Mouse (Mus musculus): ENCODE results near the gene Ebf1. TPM values are rescaled to one million over a fixed set of nuclear protein-coding genes. Genes with fewer than 3 reads are reported as not detected.

Ebf1 gene
- polyA plus RNA-seq, 1 experiment, result not detected

DNA sequence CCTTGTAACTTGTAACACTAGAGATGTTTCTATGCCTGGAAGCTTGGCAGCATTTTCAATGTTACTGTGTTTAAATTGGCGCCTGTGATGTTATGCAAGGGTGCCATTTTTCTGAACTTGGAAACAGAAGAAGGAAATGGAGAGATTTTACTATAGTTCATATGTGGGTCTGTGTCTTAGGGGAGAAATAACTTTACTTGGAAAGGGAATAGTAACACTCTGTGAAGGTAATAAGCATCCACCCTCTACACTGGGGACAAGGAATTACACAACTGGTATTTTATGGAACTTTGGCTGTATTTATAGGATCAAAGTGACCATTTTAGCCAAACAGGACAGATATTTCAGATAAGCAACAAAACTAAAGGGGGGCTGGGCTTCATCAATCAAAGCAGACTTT, 278.8 kb downstream of the Ebf1 start:
- TF ChIP-seq GATA1 (IDR thresholded peaks at IDR 0.05; ENCODE audit: low read length) (no peak), TAL1 (IDR thresholded peaks at IDR 0.05; ENCODE audit: low read length) (no peak)
- Histone ChIP-seq H3K36me3 (ENCODE audit: control insufficient read depth) (no peaks in the 10 kb centered on the region), H3K4me1 (ENCODE audit: control insufficient read depth) (peaks cover 6% of the 10 kb centered on the region), H3K4me3 (replicated peaks) (no peak overlapping the region), H3K27me3 (ENCODE audit: control insufficient read depth) (no peaks in the 10 kb centered on the region), H3K9me3 (ENCODE audit: control insufficient read depth, low read length) (no peaks in the 10 kb centered on the region)

DNA sequence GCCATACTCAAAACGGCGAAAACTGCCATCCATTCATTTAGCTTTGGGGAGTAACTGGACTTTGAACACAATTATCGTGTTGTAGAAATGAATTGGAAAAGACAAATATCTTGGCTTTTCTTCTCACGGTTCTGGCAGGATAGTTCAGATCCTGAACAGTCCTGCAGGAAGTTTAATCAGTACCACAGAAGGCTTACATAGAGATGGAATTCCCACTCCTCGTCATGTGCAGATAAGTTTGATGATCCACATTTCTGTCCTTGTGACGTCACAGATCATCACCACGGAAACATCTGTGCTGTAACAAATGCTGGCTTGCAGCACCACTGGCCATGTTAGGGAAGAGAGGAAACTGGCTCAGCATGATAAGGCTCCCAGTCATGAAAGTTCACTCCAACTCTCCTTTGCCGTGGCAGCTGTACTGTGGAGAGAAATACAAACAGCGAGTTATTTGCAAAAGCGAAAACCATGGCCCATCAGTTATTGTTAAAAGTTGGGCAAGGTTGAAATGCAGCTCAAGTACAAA, 280.1 kb downstream of the Ebf1 start:
- H3K4me1 ChIP-seq (ENCODE audit: control insufficient read depth), result peaks cover 6% of the 10 kb centered on the region
- no peaks in the 10 kb centered on the region for H3K36me3 ChIP-seq (ENCODE audit: control insufficient read depth)
- TF ChIP-seq GATA1 (IDR thresholded peaks at IDR 0.05; ENCODE audit: low read length), result no peak
- no peak for TF ChIP-seq TAL1 (IDR thresholded peaks at IDR 0.05; ENCODE audit: low read length)
- no peaks in the 10 kb centered on the region for H3K9me3 ChIP-seq (ENCODE audit: control insufficient read depth, low read length)
- H3K27me3 ChIP-seq (ENCODE audit: control insufficient read depth), result no peaks in the 10 kb centered on the region
- no peak overlapping the region for H3K4me3 ChIP-seq (replicated peaks)

DNA sequence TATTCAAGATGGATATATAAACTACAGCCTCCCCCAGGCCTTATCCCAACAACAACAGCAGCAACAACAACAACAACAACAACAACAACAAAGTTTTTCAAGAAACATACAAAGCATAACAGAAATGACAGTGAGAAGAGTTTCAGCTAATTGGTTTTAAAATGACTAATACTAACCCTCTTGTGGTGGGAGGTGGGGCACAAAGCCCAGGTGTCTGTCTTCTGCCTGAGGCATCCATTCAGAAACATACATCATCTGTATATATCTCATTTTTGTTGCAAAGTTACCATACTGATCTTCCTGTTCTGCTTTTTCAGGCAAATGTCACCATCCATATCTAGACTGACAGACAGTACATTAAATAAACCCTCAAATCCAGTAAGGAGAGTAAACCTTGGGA, 282.4 kb downstream of the Ebf1 start:
- no peaks in the 10 kb centered on the region for H3K36me3 ChIP-seq (ENCODE audit: control insufficient read depth)
- H3K4me1 ChIP-seq (ENCODE audit: control insufficient read depth), result no peaks in the 10 kb centered on the region
- no peaks in the 10 kb centered on the region for H3K27me3 ChIP-seq (ENCODE audit: control insufficient read depth)
- no peak overlapping the region for H3K4me3 ChIP-seq (replicated peaks)
- TF ChIP-seq GATA1 (IDR thresholded peaks at IDR 0.05; ENCODE audit: low read length) (no peak), TAL1 (IDR thresholded peaks at IDR 0.05; ENCODE audit: low read length) (no peak)
- no peaks in the 10 kb centered on the region for H3K9me3 ChIP-seq (ENCODE audit: control insufficient read depth, low read length)

DNA sequence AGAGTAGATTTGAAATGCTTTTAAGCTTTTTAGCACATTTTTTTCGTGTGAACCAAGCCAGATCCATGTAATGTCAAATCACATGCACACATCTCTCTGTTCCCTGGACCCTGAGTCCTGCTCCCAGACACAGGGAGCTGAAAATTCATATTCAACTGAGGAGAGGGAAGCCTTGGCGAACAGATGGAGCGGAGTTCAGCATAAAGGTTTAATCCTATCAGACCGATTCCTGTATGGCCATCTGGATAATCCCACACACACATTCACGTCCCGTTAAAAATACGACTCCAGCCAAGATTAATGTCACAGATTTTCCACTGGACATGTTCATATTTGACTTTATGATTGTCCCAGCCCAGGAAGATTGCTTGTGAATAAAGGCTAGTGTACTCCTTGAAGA, 282.8 kb downstream of the Ebf1 start:
- Histone ChIP-seq H3K4me3 (replicated peaks) (no peak overlapping the region), H3K27me3 (ENCODE audit: control insufficient read depth) (no peaks in the 10 kb centered on the region)
- TF ChIP-seq TAL1 (IDR thresholded peaks at IDR 0.05; ENCODE audit: low read length) (no peak), GATA1 (IDR thresholded peaks at IDR 0.05; ENCODE audit: low read length) (no peak)

DNA sequence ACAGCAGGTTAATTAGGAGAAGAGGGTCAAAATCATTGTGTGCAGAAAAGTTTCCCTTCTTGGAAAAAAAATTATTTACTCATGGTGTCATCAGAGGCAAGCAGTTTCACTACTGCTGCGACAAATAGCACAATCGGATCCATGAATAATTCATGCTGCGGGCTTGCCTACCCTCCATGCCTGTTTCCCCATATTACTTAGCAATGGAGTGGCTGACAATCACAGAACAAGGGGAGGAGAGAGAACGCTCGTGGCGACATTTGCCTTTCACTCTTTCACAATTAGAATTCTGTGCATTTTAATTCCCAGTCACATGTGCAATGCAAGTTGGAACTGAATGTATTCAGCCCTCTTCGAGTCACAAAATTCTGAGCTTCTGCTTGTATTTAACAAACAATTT, 283.4 kb downstream of the Ebf1 start:
- Histone ChIP-seq H3K36me3 (ENCODE audit: control insufficient read depth) (no peaks in the 10 kb centered on the region), H3K9me3 (ENCODE audit: control insufficient read depth, low read length) (no peaks in the 10 kb centered on the region), H3K27me3 (ENCODE audit: control insufficient read depth) (no peaks in the 10 kb centered on the region), H3K4me3 (replicated peaks) (no peak overlapping the region), H3K4me1 (ENCODE audit: control insufficient read depth) (no peaks in the 10 kb centered on the region)
- TF ChIP-seq TAL1 (IDR thresholded peaks at IDR 0.05; ENCODE audit: low read length) (no peak), GATA1 (IDR thresholded peaks at IDR 0.05; ENCODE audit: low read length) (no peak)

More for the DNA sequence above, 282.8 kb downstream of the Ebf1 start:
- no peaks in the 10 kb centered on the region for H3K36me3 ChIP-seq (ENCODE audit: control insufficient read depth)
- H3K9me3 ChIP-seq (ENCODE audit: control insufficient read depth, low read length), result no peaks in the 10 kb centered on the region
- no peaks in the 10 kb centered on the region for H3K4me1 ChIP-seq (ENCODE audit: control insufficient read depth)

DNA sequence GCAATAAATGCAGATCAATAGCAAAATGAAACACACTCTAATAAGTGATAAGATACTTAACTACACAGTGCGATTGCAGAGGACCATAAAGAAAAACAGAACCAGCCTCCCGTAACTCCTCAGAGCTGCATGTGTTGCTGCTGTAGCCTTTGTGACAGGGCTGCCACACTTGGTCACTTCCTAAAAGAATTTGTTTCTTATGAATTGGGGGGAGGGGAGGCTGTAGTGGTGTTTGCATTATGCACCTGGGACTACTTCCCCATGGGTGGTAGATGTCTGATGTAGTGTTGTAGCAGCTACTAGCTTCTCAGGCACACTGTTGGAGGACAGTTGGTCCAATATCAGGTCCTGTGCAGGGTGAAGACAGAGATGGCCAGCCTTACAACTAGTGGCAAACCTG, 284.6 kb downstream of the Ebf1 start:
- no peaks in the 10 kb centered on the region for H3K36me3 ChIP-seq (ENCODE audit: control insufficient read depth)
- no peak for TF ChIP-seq TAL1 (IDR thresholded peaks at IDR 0.05; ENCODE audit: low read length)
- TF ChIP-seq GATA1 (IDR thresholded peaks at IDR 0.05; ENCODE audit: low read length), result no peak
- H3K27me3 ChIP-seq (ENCODE audit: control insufficient read depth), result no peaks in the 10 kb centered on the region
- H3K4me1 ChIP-seq (ENCODE audit: control insufficient read depth), result no peaks in the 10 kb centered on the region
- H3K4me3 ChIP-seq (replicated peaks), result no peak overlapping the region
- no peaks in the 10 kb centered on the region for H3K9me3 ChIP-seq (ENCODE audit: control insufficient read depth, low read length)

DNA sequence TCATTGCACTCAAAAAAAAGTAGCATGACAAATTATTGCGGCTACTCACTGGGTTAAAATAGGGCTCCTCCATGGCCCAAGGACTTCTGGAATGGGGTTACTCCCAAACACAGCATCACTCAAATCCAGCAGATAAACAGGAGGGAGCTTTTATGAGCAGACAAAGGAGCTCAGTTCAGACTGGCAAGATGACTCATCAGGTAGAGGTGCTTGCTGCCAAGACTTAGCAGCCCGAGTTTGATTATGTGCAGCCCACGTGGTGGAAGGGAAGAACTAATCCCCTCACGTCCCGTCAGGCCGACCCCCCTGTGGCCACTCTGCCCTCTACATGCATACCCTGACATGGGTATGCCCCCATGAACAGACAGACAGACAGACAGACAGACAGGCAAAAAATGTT, 285.0 kb downstream of the Ebf1 start:
- TF ChIP-seq GATA1 (IDR thresholded peaks at IDR 0.05; ENCODE audit: low read length) (no peak), TAL1 (IDR thresholded peaks at IDR 0.05; ENCODE audit: low read length) (no peak)
- no peak overlapping the region for H3K4me3 ChIP-seq (replicated peaks)
- H3K27me3 ChIP-seq (ENCODE audit: control insufficient read depth), result no peaks in the 10 kb centered on the region
- no peaks in the 10 kb centered on the region for H3K9me3 ChIP-seq (ENCODE audit: control insufficient read depth, low read length)
- H3K4me1 ChIP-seq (ENCODE audit: control insufficient read depth), result no peaks in the 10 kb centered on the region
- no peaks in the 10 kb centered on the region for H3K36me3 ChIP-seq (ENCODE audit: control insufficient read depth)

DNA sequence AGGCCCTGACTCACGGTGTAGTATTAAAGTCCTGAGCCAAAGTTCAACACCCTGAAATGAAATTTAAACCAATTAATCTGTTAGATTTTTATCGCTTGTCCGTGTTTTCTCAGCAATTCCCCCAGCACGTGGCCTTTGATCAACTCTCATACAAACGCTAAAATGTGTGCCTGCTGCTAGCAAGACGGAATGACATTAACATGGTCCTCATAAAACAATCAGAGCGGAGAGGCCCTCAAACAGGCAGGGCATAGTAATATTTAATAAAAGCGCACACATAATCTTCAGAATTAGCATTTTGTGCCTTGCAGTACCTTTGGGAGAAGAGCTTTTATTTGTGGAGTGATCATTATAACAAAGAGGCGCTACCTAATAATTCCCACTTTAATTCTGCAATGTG, 287.0 kb downstream of the Ebf1 start:
- no peaks in the 10 kb centered on the region for H3K4me1 ChIP-seq (ENCODE audit: control insufficient read depth)
- H3K9me3 ChIP-seq (ENCODE audit: control insufficient read depth, low read length), result no peaks in the 10 kb centered on the region
- H3K4me3 ChIP-seq (replicated peaks), result no peak overlapping the region
- no peaks in the 10 kb centered on the region for H3K36me3 ChIP-seq (ENCODE audit: control insufficient read depth)
- H3K27me3 ChIP-seq (ENCODE audit: control insufficient read depth), result no peaks in the 10 kb centered on the region
- TF ChIP-seq TAL1 (IDR thresholded peaks at IDR 0.05; ENCODE audit: low read length) (no peak), GATA1 (IDR thresholded peaks at IDR 0.05; ENCODE audit: low read length) (no peak)

DNA sequence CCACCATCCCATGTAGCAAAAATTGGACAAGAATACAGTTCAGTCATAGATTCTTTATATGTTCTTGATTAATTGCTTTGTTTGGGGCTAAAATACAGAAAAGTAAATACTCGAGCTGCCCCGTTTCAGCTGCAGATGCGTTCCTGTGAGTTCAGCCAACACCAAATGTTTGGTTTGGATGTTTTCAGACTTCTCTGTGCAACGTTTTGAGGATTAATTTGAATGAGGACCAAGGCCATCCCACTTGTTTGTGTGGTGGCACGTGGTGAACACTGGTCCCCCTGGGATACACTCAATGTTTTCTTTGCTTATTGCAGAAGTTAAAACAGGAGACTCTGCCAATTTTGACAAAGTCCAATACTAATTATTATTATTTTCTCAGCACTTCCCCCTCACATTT, 289.3 kb downstream of the Ebf1 start:
- Histone ChIP-seq H3K36me3 (ENCODE audit: control insufficient read depth) (no peaks in the 10 kb centered on the region), H3K4me3 (replicated peaks) (no peak overlapping the region), H3K27me3 (ENCODE audit: control insufficient read depth) (no peaks in the 10 kb centered on the region), H3K9me3 (ENCODE audit: control insufficient read depth, low read length) (no peaks in the 10 kb centered on the region), H3K4me1 (ENCODE audit: control insufficient read depth) (no peaks in the 10 kb centered on the region)
- TF ChIP-seq TAL1 (IDR thresholded peaks at IDR 0.05; ENCODE audit: low read length), result no peak
- no peak for TF ChIP-seq GATA1 (IDR thresholded peaks at IDR 0.05; ENCODE audit: low read length)

DNA sequence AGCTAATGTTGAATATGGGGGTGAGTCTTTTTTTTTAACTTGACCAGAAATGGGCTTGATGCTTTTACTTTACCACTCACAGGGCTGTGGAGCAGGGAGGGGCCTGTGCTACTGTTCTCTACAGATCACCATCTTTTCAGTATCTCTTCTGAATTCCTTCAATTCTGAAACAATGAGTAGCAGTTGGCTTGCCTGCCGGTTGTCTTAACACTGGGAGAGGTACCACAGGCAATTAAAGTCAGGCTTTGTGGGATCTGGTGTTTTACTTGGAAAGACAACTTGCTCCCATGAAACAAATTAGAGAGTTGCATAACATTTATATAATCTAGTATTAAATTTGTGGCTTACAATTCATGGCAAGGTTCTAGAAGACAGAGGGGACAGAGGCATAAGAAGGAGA, 294.6 kb downstream of the Ebf1 start:
- H3K4me1 ChIP-seq (ENCODE audit: control insufficient read depth), result no peaks in the 10 kb centered on the region
- no peak for TF ChIP-seq TAL1 (IDR thresholded peaks at IDR 0.05; ENCODE audit: low read length)
- no peak for TF ChIP-seq GATA1 (IDR thresholded peaks at IDR 0.05; ENCODE audit: low read length)
- H3K27me3 ChIP-seq (ENCODE audit: control insufficient read depth), result no peaks in the 10 kb centered on the region
- no peaks in the 10 kb centered on the region for H3K36me3 ChIP-seq (ENCODE audit: control insufficient read depth)
- no peak overlapping the region for H3K4me3 ChIP-seq (replicated peaks)
- H3K9me3 ChIP-seq (ENCODE audit: control insufficient read depth, low read length), result no peaks in the 10 kb centered on the region

Data from erythroblast, embryonic 14.5 days (primary cell).